Mouse (Mus musculus): ENCODE results near the gene Fam98c.
"Not testable (repeated sequence)": the region's sequence is repeated elsewhere in the genome, so short reads cannot be mapped to it uniquely, and the experiment has no call there.

Fam98c gene

GRCm38 (mm10) chr7:29158264-29158663 lies 2.2 kb upstream of the Fam98c start:
- no peak for DNase-seq (ENCODE audit: low spot score)

- peak; percentile 90 for DNase-seq (ENCODE audit: low spot score)
These were observed 717 bp downstream of the Fam98c start for GRCm38 (mm10) chr7:29155196-29155837.

GRCm38 (mm10) chr7:29154018-29154720 lies 1.9 kb downstream of the Fam98c start:
- DNase-seq (ENCODE audit: low spot score), result no peak

GRCm38 (mm10) chr7:29151486-29151885 lies 4.5 kb downstream of the Fam98c start:
- DNase-seq (ENCODE audit: low spot score), result no peak

- DNase-seq (ENCODE audit: low spot score), result no peak
These were observed 7.3 kb downstream of the Fam98c start for GRCm38 (mm10) chr7:29148771-29149170.

- DNase-seq (ENCODE audit: low spot score), result no peak
These were observed 9.2 kb downstream of the Fam98c start for GRCm38 (mm10) chr7:29146625-29147367.

- DNase-seq (ENCODE audit: low spot score), result peak; percentile 29
These were observed 12.0 kb downstream of the Fam98c start for GRCm38 (mm10) chr7:29144006-29144405.

GRCm38 (mm10) chr7:29141416-29141815 lies 14.6 kb downstream of the Fam98c start:
- peak; percentile 12 for DNase-seq (ENCODE audit: low spot score)

GRCm38 (mm10) chr7:29139237-29139636 lies 16.8 kb downstream of the Fam98c start:
- not testable (repeated sequence) for DNase-seq (ENCODE audit: low spot score)

GRCm38 (mm10) chr7:29137429-29137828 lies 18.6 kb downstream of the Fam98c start:
- no peak for DNase-seq (ENCODE audit: low spot score)

GRCm38 (mm10) chr7:29134693-29135386 lies 21.2 kb downstream of the Fam98c start, which contains the start of gene Rasgrp4:
TSS of gene Rasgrp4 (plus strand) at chr7:29134851.
- peak; percentile 44 for DNase-seq (ENCODE audit: low spot score)

- DNase-seq (ENCODE audit: low spot score), result no peak
These were observed 21.8 kb downstream of the Fam98c start for GRCm38 (mm10) chr7:29134230-29134629.

- no peak for DNase-seq (ENCODE audit: low spot score)
These were observed 27.3 kb downstream of the Fam98c start for GRCm38 (mm10) chr7:29128725-29129124.

- peak; percentile 80 for DNase-seq (ENCODE audit: low spot score)
These were observed 29.7 kb downstream of the Fam98c start for GRCm38 (mm10) chr7:29126173-29126915.

GRCm38 (mm10) chr7:29124970-29125369 lies 31.1 kb downstream of the Fam98c start, which contains the start of gene Ryr1:
TSS of gene Ryr1 (minus strand) at chr7:29125179.
- peak; percentile 66 for DNase-seq (ENCODE audit: low spot score)

GRCm38 (mm10) chr7:29123531-29124358 lies 32.3 kb downstream of the Fam98c start:
- no peak for DNase-seq (ENCODE audit: low spot score)

GRCm38 (mm10) chr7:29122821-29123220 lies 33.2 kb downstream of the Fam98c start:
- no peak for DNase-seq (ENCODE audit: low spot score)

- DNase-seq (ENCODE audit: low spot score), result no peak
These were observed 36.5 kb downstream of the Fam98c start for GRCm38 (mm10) chr7:29119526-29119925.

- DNase-seq (ENCODE audit: low spot score), result no peak
These were observed 37.7 kb downstream of the Fam98c start for GRCm38 (mm10) chr7:29118142-29118851.
